Mouse (Mus musculus): ENCODE measurements around the gene Gpr55. TPM values are rescaled to one million over a fixed set of nuclear protein-coding genes. Genes with fewer than 3 reads are reported as not detected.
A peak's percentile ranks its signal among the peaks of the same experiment; 100 is the strongest.

Gpr55 gene
- polyA plus RNA-seq, 1 experiment from 2014 or later: 0.17 TPM

GRCm38 (mm10) chr1:85977709-85978108 lies 16.9 kb upstream of the Gpr55 start:
- Histone ChIP-seq H3K9ac (no peak overlapping the region), H3K27ac (no peak overlapping the region), H3K27me3 (replicated peaks) (no peaks in the 10 kb centered on the region), H3K4me1 (no peaks in the 10 kb centered on the region), H3K36me3 (replicated peaks) (no peaks in the 10 kb centered on the region), H3K4me2 (no peak overlapping the region), H3K4me3 (no peak overlapping the region), H3K9me3 (no peaks in the 10 kb centered on the region)
- no peak for ATAC-seq (replicated peaks)
- WGBS: 77% methylated on average over 3 of the region's 3 CpGs

- ATAC-seq (replicated peaks): no peak
- WGBS: 90% methylated on average over 2 of the region's 2 CpGs
- Histone ChIP-seq H3K4me3 (no peak overlapping the region), H3K27ac (no peak overlapping the region), H3K4me2 (no peak overlapping the region), H3K9me3 (no peaks in the 10 kb centered on the region), H3K4me1 (no peaks in the 10 kb centered on the region), H3K9ac (no peak overlapping the region), H3K27me3 (replicated peaks) (no peaks in the 10 kb centered on the region), H3K36me3 (replicated peaks) (no peaks in the 10 kb centered on the region)
Observed at GRCm38 (mm10) chr1:85973468-85973877, 12.7 kb upstream of the Gpr55 start.

- no peaks in the 10 kb centered on the region for H3K36me3 ChIP-seq (replicated peaks)
- H3K4me3 ChIP-seq: no peak overlapping the region
- H3K4me2 ChIP-seq: no peak overlapping the region
- no peaks in the 10 kb centered on the region for H3K9me3 ChIP-seq
- no peak overlapping the region for H3K9ac ChIP-seq
- H3K27ac ChIP-seq: no peak overlapping the region
- no peak for ATAC-seq (replicated peaks)
- H3K4me1 ChIP-seq: no peaks in the 10 kb centered on the region
- 61% methylated on average over 3 of the region's 3 CpGs for WGBS
- H3K27me3 ChIP-seq (replicated peaks): no peaks in the 10 kb centered on the region
Observed at GRCm38 (mm10) chr1:85972341-85972740, 11.5 kb upstream of the Gpr55 start.

GRCm38 (mm10) chr1:85971070-85971469 lies 10.3 kb upstream of the Gpr55 start:
- Histone ChIP-seq H3K9me3 (no peaks in the 10 kb centered on the region), H3K4me2 (no peak overlapping the region), H3K27ac (no peak overlapping the region), H3K27me3 (replicated peaks) (no peaks in the 10 kb centered on the region), H3K4me1 (no peaks in the 10 kb centered on the region), H3K9ac (no peak overlapping the region), H3K4me3 (no peak overlapping the region), H3K36me3 (replicated peaks) (no peaks in the 10 kb centered on the region)
- ATAC-seq (replicated peaks): no peak
- 92% methylated on average over 3 of the region's 3 CpGs for WGBS

GRCm38 (mm10) chr1:85969519-85969918 lies 8.7 kb upstream of the Gpr55 start:
- H3K9me3 ChIP-seq: no peaks in the 10 kb centered on the region
- H3K27ac ChIP-seq: no peak overlapping the region
- no peak overlapping the region for H3K4me2 ChIP-seq
- no peaks in the 10 kb centered on the region for H3K4me1 ChIP-seq
- peak; percentile 63 for ATAC-seq (replicated peaks)
- H3K36me3 ChIP-seq (replicated peaks): no peaks in the 10 kb centered on the region
- no peak overlapping the region for H3K4me3 ChIP-seq
- H3K9ac ChIP-seq: no peak overlapping the region
- 60% methylated on average over 1 of the region's 1 CpGs for WGBS
- H3K27me3 ChIP-seq (replicated peaks): no peaks in the 10 kb centered on the region

- Histone ChIP-seq H3K27me3 (replicated peaks) (no peaks in the 10 kb centered on the region), H3K4me1 (no peaks in the 10 kb centered on the region), H3K9ac (no peak overlapping the region), H3K36me3 (replicated peaks) (no peaks in the 10 kb centered on the region), H3K4me2 (no peak overlapping the region), H3K9me3 (no peaks in the 10 kb centered on the region), H3K4me3 (no peak overlapping the region), H3K27ac (no peak overlapping the region)
- 0 out of 2 replicates have a peak, but pooled peaks have one; percentile 63 for ATAC-seq (replicated peaks)
- WGBS: 59% methylated on average over 1 of the region's 1 CpGs
Observed at GRCm38 (mm10) chr1:85969081-85969480, 8.3 kb upstream of the Gpr55 start.

GRCm38 (mm10) chr1:85965856-85966255 lies 5.0 kb upstream of the Gpr55 start:
- H3K9me3 ChIP-seq: no peaks in the 10 kb centered on the region
- H3K27ac ChIP-seq: no peak overlapping the region
- no peaks in the 10 kb centered on the region for H3K27me3 ChIP-seq (replicated peaks)
- no peak for ATAC-seq (replicated peaks)
- H3K4me1 ChIP-seq: no peaks in the 10 kb centered on the region
- no peak overlapping the region for H3K9ac ChIP-seq
- H3K4me2 ChIP-seq: no peak overlapping the region
- no peaks in the 10 kb centered on the region for H3K36me3 ChIP-seq (replicated peaks)
- WGBS: 79% methylated on average over 3 of the region's 3 CpGs
- no peak overlapping the region for H3K4me3 ChIP-seq

- no peak overlapping the region for H3K27ac ChIP-seq
- H3K36me3 ChIP-seq (replicated peaks): no peaks in the 10 kb centered on the region
- H3K9ac ChIP-seq: no peak overlapping the region
- no peak overlapping the region for H3K4me2 ChIP-seq
- WGBS: 91% methylated on average over 3 of the region's 3 CpGs
- H3K27me3 ChIP-seq (replicated peaks): no peaks in the 10 kb centered on the region
- peaks cover 9% of the 10 kb centered on the region; the same call in 1 of the 2 replicates for H3K4me1 ChIP-seq
- no peak for ATAC-seq (replicated peaks)
- H3K9me3 ChIP-seq: no peaks in the 10 kb centered on the region
- H3K4me3 ChIP-seq: no peak overlapping the region
Observed at GRCm38 (mm10) chr1:85962081-85962480, 1.3 kb upstream of the Gpr55 start.

- no peak overlapping the region for H3K4me3 ChIP-seq
- 83% methylated on average over 2 of the region's 2 CpGs for WGBS
- no peak overlapping the region for H3K9ac ChIP-seq
- no peaks in the 10 kb centered on the region for H3K9me3 ChIP-seq
- no peaks in the 10 kb centered on the region for H3K27me3 ChIP-seq (replicated peaks)
- H3K27ac ChIP-seq: no peak overlapping the region
- peaks cover 9% of the 10 kb centered on the region; the same call in 1 of the 2 replicates for H3K4me1 ChIP-seq
- H3K36me3 ChIP-seq (replicated peaks): no peaks in the 10 kb centered on the region
- H3K4me2 ChIP-seq: no peak overlapping the region
- ATAC-seq (replicated peaks): no peak
Observed at GRCm38 (mm10) chr1:85959889-85960276, 924 bp downstream of the Gpr55 start.

GRCm38 (mm10) chr1:85959129-85959888 lies 1.5 kb downstream of the Gpr55 start:
- no peak overlapping the region for H3K4me2 ChIP-seq
- H3K4me1 ChIP-seq: peaks cover 9% of the 10 kb centered on the region; the same call in 1 of the 2 replicates
- no peaks in the 10 kb centered on the region for H3K36me3 ChIP-seq (replicated peaks)
- ATAC-seq (replicated peaks): no peak
- 68% methylated on average over 6 of the region's 6 CpGs for WGBS
- no peak overlapping the region for H3K27ac ChIP-seq
- no peaks in the 10 kb centered on the region for H3K27me3 ChIP-seq (replicated peaks)
- H3K9me3 ChIP-seq: no peaks in the 10 kb centered on the region
- no peak overlapping the region for H3K9ac ChIP-seq
- H3K4me3 ChIP-seq: no peak overlapping the region

GRCm38 (mm10) chr1:85957942-85958619 lies 2.7 kb downstream of the Gpr55 start:
- Histone ChIP-seq H3K4me1 (peaks cover 9% of the 10 kb centered on the region; the same call in 1 of the 2 replicates), H3K4me2 (no peak overlapping the region), H3K9me3 (no peaks in the 10 kb centered on the region), H3K4me3 (no peak overlapping the region), H3K9ac (no peak overlapping the region), H3K36me3 (replicated peaks) (no peaks in the 10 kb centered on the region), H3K27me3 (replicated peaks) (no peaks in the 10 kb centered on the region), H3K27ac (0 out of 2 replicates have a peak overlapping the region, but pooled peaks have one; percentile 29)
- peak; percentile 86 for ATAC-seq (replicated peaks)
- 47% methylated on average over 9 of the region's 9 CpGs for WGBS

GRCm38 (mm10) chr1:85957290-85957689 lies 3.5 kb downstream of the Gpr55 start:
- Histone ChIP-seq H3K36me3 (replicated peaks) (no peaks in the 10 kb centered on the region), H3K9me3 (no peaks in the 10 kb centered on the region), H3K4me3 (no peak overlapping the region), H3K4me2 (no peak overlapping the region), H3K9ac (no peak overlapping the region), H3K27ac (no peak overlapping the region), H3K27me3 (replicated peaks) (no peaks in the 10 kb centered on the region), H3K4me1 (peaks cover 9% of the 10 kb centered on the region; the same call in 1 of the 2 replicates)
- 75% methylated on average over 5 of the region's 5 CpGs for WGBS
- no peak for ATAC-seq (replicated peaks)
